Mouse (Mus musculus): Measurements from ENCODE around the gene Prkcb.

DNA sequence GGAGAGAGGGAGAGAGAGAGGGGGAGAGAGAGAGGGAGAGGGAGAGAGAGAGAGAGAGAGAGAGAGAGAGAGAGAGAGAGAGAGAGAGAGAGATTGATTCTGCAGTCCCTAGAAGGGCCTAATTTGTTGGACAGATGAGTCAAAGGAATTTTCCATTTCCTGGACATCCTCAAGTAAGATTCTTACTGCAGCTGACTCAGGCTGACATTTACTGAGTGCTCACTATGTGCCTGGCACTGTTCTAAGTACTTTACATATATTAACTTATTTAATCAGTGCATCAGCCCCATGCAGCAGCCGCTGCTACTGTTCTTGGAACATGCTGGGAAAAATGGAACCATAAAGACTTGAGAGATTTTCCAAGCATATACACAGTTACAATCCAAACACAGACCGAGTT is 16.0 kb downstream of the Prkcb start:
- TF ChIP-seq GATA1 (IDR thresholded peaks at IDR 0.05; ENCODE audit: borderline replicate concordance, low read length) (no peak), FLI1 (IDR thresholded peaks at IDR 0.05; ENCODE audit: low read length) (no peak)

Data from megakaryocyte, embryonic 14.5 days (primary cell).